Mouse (Mus musculus) thymus, postnatal 25 days (tissue): ENCODE data around the gene Xlr4a.
"Not testable (repeated sequence)": the region's sequence is repeated elsewhere in the genome, so short reads cannot be mapped to it uniquely, and the experiment has no call there.

Experiments
- DNase-seq: peaks from one replicate; pipeline ENCODE4 v3.0.0; 2022

The Xlr4a gene

GRCm38 (mm10) chrX:73082267-73083055 is at the start of gene Xlr4a:
TSS of gene Xlr4a (minus strand) at chrX:73082478.
- peak; percentile 47 for DNase-seq

- not testable (repeated sequence) for DNase-seq
These were observed 40.9 kb upstream of the Xlr4a start for GRCm38 (mm10) chrX:73122859-73123829.

GRCm38 (mm10) chrX:73116747-73117146 is 34.5 kb upstream of the Xlr4a start, which contains the start of gene Gm14685:
TSS of gene Gm14685 (plus strand) at chrX:73117047.
- not testable (repeated sequence) for DNase-seq

GRCm38 (mm10) chrX:73096941-73097508 is 14.7 kb upstream of the Xlr4a start, which contains the start of gene Xlr3a:
TSS of gene Xlr3a (minus strand) at chrX:73097095.
- not testable (repeated sequence) for DNase-seq

- not testable (repeated sequence) for DNase-seq
These were observed 15.4 kb downstream of the Xlr4a start for GRCm38 (mm10) chrX:73066765-73067312.

- DNase-seq = no peak
These were observed 17.9 kb downstream of the Xlr4a start, which contains the start of gene Pnma3 for GRCm38 (mm10) chrX:73064415-73064793. TSS of gene Pnma3 (plus strand) at chrX:73064787.

GRCm38 (mm10) chrX:73063512-73064414 is 18.5 kb downstream of the Xlr4a start:
- no peak for DNase-seq

GRCm38 (mm10) chrX:73062323-73062722 is 20.0 kb downstream of the Xlr4a start:
- no peak for DNase-seq

- DNase-seq = no peak
These were observed 20.8 kb downstream of the Xlr4a start for GRCm38 (mm10) chrX:73061528-73061927.

GRCm38 (mm10) chrX:73053860-73054563 is 28.3 kb downstream of the Xlr4a start:
- peak; percentile 88 for DNase-seq

GRCm38 (mm10) chrX:73039666-73040065 is 42.6 kb downstream of the Xlr4a start:
- DNase-seq = no peak

- no peak for DNase-seq
These were observed 43.4 kb downstream of the Xlr4a start for GRCm38 (mm10) chrX:73038831-73039230.

- DNase-seq = no peak
These were observed 45.3 kb downstream of the Xlr4a start, which contains the start of gene Pnma5 for GRCm38 (mm10) chrX:73037003-73037402. TSS of gene Pnma5 (minus strand) at chrX:73037103.
